Comparison of ENCODE assay signal across 23 mouse cellular contexts in genomic region chr9:67627196-67627595, GRCm38 (mm10).
"Had no signal": no experiment of that assay in that cellular context is flagged by ENCODE, and none has a peak within 500 bp of the region (broad histone marks: within the 10 kb centered on the region; RNA-seq: fewer than 3 reads in every experiment).

No protein-coding gene starts in this region.

- H3K27me3 ChIP-seq: limb, embryonic 12.5 days had no signal

- DNase-seq: gastrocnemius, postnatal 14 days; gastrocnemius, postnatal 36 days; heart, adult 18-20 months; heart, postnatal 10 days; heart, postnatal 36 days; kidney, adult 11 months; kidney, postnatal 10 days; liver; liver, embryonic 13.5 days; liver, postnatal 0 days had no signal

- H3K4me3 ChIP-seq: heart, embryonic 10.5 days; heart, embryonic 12.5 days; hindbrain, embryonic 13.5 days; hindbrain, embryonic 15.5 days; kidney, embryonic 15.5 days; layer of hippocampus, adult 2 months; left cerebral cortex, adult 2 months; limb, embryonic 10.5 days; limb, embryonic 12.5 days; liver, embryonic 13.5 days; liver, embryonic 15.5 days had no signal

- H3K36me3 ChIP-seq: heart, embryonic 10.5 days; heart, embryonic 12.5 days; hindbrain, embryonic 13.5 days; hindbrain, embryonic 15.5 days; kidney, embryonic 15.5 days; limb, embryonic 10.5 days; limb, embryonic 12.5 days; liver, embryonic 13.5 days; liver, embryonic 15.5 days had no signal

- ATAC-seq: hindbrain, postnatal 0 days; intestine, embryonic 16.5 days; liver, postnatal 0 days had no signal

- H3K27ac ChIP-seq: heart, embryonic 10.5 days; hindbrain, embryonic 13.5 days; hindbrain, embryonic 15.5 days; hindbrain, postnatal 0 days; kidney, embryonic 15.5 days; layer of hippocampus, adult 2 months; left cerebral cortex, adult 2 months; limb, embryonic 10.5 days; limb, embryonic 12.5 days; liver, embryonic 13.5 days; liver, embryonic 15.5 days had no signal

- H3K9me3 ChIP-seq: heart, embryonic 10.5 days; heart, embryonic 12.5 days; hindbrain, embryonic 13.5 days; hindbrain, embryonic 15.5 days; kidney, embryonic 15.5 days; limb, embryonic 10.5 days; limb, embryonic 12.5 days; liver, embryonic 13.5 days; liver, embryonic 15.5 days had no signal

- H3K4me2 ChIP-seq: heart, embryonic 12.5 days; hindbrain, embryonic 13.5 days; hindbrain, embryonic 15.5 days; kidney, embryonic 15.5 days; limb, embryonic 12.5 days; liver, embryonic 11.5 days; liver, embryonic 13.5 days; liver, embryonic 15.5 days had no signal

- H3K9ac ChIP-seq: heart, embryonic 12.5 days; hindbrain, embryonic 13.5 days; hindbrain, embryonic 15.5 days; kidney, embryonic 15.5 days; limb, embryonic 12.5 days; liver, embryonic 13.5 days; liver, embryonic 15.5 days; liver, postnatal 0 days had no signal
